Mouse (Mus musculus) T-helper 1 cell (primary cell): ENCODE data around the gene En1.

ENCODE experiments used
- in situ Hi-C: fragments of 300-600 bp; cut with MboI, MseI; formaldehyde crosslinking; loops from one replicate; pipeline ENCODE4 v1.15.1; 2025; ENCODE audit warnings: high pct_unique_total_duplicates

Gene En1

DNA sequence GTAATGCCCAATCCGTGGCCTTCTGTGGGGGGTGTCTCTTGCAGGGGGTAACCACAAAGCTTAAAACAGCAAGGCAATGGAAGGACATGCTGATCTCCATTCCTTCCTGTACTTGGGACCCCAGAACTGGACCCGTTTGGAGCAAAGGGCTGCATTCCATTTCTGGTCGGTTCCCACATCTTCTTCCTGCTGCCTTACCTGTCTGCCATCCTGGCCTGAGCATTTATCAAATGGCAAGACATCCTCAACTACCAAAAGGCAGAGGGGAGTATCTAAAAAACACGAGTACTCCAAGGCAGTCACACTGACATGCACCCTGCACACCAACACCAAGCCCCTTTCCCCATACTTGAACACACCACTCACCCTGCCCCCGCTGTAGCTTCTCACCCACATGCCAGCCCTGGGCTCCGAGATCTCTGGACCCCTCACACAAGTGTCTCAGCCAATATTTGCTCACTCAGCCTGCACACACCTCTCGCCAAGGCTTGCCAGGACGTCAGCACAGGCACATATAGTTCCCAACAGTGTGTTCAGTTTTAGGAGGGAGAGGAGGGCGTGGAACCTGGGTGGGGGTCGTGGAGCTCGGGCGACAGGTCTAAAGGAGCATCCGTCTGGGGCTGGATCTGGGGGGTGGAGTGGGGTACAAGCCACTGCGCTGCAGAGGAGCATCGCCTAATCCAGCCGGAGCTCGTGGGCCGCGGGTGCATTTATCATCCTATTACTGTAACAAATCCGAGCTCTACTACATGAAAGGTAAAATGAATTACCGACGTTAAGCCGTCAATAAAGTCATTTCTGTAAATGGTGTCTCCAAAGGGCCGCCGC lies 2.7 kb upstream of the En1 start:
- in situ Hi-C loops, result no loop called here

DNA sequence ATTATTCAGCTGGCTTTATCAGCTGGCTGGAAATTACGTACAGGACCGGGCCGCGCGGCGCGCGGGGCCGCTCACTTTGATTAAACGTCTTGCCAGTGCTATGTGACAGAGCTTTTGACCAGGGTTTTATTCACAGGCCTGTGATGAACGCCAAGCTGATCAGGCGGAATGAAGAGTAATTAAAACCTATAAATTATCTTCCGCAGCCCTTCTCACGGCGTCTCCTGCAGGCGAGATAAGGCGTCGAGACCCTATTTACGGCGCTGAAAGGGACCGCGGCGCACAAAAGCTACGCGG lies 2.1 kb upstream of the En1 start:
- in situ Hi-C loops, result no loop called here

DNA sequence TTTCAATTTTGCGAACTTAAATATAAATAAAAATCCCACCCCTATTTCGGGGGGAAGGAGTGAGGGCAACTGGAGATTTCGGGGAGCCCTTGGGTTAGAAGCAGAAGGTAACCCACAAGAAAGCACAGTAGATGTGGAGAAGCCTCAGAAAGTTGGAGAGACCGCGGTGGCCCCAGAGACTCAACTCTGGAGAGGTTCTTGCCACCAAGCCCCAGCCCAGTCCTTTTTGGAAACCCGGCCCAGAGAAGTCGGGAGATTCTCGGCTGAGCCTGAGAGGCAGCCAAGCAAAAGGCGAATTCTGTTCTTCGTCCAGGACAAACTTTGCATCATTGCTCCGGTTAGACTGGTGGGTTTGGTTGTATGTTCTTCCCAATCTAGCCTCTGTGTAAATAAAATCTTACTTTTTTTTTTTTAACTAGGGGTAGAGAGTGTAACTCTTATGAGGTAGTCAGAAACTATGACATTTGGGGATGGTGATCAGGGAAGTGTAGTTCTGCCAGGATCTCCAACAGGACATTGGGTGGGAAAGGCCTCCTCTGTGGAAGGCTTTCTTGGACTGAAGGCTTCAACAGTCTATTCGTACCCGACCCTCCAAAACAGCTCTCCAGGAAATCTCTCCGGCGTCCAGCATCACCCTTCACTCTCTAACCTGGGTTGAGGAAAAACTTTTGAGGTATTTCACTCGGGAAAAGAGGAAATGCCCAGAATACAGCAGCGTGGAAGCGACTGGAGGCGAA lies 1.5 kb upstream of the En1 start:
- in situ Hi-C loops, result no loop called here

DNA sequence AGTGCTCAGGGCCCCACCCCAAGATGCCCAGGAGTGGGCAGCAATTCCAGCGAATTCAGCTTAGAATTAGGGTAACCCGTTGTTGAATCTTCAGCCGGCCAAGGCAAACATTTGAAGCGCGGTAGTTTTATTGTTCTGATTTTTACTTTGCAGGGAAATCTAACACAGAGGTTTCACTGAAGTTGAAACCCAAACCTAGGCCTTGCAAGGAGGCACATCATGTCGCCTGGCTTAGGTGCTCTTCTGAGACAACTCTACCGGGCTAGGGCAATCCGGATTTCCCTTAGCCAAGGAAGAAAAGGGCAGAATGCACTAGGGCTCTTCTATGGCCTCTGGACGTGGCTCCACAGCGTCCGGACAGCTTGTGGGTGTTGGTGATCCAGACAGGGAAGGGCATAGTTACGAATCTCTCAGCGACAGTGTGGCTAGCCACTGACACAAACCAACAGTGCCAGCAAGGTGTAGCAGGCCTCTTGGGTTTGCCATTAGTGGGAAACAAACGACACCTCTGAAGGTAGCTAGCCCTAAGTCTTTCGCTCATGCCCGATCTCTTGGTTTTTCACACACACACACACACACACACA lies 873 bp upstream of the En1 start:
- in situ Hi-C loops, result no loop called here

DNA sequence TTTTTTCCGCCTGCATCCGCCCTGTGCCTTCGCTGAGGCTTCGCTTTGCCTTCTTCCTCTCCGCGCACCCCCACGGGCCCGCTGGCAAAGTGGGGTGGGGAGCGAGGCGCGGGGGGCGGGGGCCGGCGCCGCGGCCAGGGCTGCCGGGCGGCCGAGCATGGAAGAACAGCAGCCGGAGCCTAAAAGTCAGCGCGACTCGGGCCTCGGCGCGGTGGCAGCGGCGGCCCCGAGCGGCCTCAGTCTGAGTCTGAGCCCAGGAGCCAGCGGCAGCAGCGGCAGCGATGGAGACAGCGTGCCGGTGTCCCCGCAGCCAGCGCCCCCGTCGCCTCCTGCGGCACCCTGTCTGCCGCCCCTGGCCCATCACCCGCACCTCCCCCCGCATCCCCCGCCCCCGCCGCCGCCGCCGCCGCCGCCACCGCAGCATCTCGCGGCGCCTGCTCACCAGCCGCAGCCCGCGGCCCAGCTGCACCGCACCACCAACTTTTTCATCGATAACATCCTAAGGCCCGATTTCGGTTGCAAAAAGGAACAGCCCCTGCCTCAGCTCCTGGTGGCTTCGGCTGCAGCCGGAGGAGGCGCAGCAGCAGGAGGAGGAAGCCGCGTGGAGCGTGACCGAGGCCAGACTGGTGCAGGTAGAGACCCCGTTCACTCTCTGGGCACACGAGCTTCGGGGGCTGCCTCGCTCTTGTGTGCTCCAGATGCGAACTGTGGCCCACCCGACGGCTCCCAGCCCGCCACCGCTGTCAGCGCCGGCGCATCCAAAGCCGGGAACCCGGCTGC lies 848 bp downstream of the En1 start:
- in situ Hi-C loops, result no loop called here

DNA sequence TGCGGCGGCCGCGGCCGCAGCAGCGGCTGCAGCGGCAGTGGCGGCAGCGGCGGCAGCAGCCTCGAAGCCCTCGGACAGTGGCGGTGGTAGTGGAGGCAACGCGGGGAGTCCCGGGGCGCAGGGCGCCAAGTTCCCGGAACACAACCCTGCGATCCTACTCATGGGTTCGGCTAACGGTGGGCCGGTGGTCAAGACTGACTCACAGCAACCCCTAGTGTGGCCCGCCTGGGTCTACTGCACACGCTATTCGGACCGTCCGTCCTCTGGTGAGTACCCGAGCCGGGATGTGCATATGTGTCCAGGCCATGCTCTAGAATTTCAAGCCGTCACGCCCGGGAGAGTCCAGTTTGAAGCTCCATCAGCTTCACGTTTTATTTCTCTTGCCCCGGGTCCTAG lies 1.4 kb downstream of the En1 start:
- in situ Hi-C loops, result no loop called here

DNA sequence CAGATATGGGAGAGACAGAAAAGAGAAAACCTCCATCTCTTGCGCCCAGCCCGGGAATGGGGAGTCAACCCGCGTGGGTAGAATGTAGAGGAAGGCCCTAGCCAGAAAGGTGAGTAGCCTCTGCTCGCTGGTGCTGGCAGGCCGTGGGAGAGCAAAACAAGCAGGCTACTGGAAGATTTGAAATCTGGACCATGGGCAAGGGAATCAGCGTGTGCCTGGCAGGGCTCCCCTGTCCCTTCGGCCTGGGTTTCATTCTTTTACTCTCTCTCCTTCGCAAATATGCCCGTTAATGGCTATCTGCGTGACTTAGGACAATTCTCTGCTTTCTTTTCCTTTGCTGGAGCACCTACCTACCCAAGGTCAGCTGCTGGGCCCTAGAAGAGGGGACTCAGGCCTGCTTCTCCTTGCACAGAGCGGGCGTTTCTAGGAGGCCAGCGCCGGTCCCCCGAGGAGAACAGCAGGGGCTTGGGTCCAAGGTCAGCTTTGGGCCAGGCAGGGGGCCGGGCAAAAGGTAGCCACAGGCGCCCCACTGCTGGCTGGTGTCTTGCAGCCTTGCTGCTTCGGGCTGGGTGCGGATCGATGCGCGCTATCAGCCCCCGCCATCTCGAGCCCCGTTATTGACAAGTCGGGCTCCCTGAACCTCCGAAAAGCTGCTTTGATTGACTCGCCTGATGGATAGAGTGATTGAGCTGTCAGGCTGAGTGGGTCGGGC lies 2.4 kb downstream of the En1 start:
- in situ Hi-C loops, result no loop called here

DNA sequence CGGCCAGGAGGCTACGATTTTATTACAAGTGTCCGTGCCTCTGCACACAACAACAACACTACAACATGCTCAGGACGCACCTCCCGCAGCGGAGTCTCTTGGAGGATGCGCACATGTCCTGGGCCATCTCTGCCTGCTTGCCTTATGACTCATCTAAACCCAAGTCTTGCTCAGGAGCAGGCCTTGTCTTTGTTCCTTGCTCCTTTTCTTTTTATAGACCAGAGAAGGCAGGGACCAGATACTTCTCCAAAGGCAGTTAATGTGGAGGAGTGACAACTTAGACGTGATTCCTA lies 2.9 kb downstream of the En1 start:
- in situ Hi-C loops, result no loop called here

DNA sequence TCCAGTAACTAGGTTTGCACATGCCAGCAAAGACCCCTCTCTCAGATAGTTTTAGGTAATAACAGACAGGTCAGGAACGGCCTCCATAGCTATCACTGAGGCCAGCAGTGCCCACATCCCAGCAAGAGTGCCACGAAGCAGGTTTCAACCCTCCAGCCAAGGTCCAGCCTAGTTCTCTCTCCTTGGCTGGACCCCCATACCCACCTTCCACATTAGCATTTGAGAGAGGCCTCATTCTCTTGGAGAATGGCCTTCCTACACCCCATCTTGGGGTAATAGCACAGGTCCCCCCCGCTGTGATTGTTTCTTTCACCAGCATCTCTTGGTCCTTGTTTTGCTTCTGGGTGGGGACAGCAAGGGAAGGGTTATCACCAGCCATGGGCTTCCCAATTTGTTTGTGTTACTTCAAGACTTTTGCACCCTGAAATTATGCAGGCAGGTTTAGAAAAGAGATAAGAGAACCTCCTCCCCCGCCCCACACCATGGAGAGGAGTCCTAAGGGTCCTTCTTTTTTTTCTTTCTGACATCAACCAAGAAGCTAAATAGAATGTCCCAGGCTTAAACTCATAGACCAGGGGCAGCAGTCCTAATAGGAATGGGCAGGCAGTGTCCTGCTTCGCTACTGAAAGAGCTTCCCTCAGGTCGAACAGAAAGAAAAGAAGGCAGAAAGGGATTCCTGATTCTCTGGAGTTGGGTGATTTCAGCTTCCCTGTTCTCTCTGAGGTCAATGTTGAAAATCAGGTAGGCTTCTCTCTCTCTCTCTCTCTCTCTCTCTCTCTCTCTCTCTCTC lies 3.5 kb downstream of the En1 start:
- in situ Hi-C loops, result no loop called here

DNA sequence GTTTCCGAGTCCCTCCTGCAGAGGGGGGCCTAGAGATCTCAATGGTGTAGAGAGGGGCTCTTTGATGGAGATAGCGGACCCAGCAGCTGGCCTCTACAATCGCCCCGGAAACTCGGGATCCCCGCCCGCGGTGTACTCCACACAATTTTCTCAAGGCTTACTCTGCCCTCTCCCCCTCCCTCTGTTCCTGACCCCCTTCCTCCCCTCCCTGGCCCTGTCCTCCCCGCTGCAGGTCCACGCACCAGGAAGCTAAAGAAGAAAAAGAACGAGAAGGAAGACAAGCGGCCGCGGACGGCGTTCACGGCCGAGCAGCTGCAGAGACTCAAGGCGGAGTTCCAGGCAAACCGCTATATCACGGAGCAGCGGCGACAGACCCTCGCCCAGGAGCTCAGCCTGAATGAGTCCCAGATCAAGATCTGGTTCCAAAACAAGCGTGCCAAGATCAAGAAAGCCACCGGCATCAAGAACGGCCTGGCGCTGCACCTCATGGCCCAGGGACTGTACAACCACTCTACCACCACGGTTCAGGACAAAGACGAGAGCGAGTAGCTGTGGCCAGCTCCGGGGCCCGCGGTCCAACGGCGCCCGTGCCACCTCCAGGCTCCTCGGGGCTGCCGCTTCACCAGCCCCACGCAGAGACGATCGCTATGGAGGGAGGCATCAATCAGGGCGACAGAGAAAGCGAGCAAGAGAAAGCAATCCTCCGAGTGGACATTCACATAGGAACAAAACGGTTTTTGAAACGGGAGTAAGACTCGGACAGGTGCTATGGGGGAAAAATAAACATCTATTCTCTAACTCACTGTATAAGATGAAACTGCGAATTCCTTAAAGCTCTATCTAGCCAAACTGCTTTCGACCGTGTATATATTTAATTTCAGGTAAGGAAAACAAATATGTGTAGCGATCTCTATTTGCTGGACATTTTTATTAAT lies 4.7 kb downstream of the En1 start:
- in situ Hi-C loops, result no loop called here

DNA sequence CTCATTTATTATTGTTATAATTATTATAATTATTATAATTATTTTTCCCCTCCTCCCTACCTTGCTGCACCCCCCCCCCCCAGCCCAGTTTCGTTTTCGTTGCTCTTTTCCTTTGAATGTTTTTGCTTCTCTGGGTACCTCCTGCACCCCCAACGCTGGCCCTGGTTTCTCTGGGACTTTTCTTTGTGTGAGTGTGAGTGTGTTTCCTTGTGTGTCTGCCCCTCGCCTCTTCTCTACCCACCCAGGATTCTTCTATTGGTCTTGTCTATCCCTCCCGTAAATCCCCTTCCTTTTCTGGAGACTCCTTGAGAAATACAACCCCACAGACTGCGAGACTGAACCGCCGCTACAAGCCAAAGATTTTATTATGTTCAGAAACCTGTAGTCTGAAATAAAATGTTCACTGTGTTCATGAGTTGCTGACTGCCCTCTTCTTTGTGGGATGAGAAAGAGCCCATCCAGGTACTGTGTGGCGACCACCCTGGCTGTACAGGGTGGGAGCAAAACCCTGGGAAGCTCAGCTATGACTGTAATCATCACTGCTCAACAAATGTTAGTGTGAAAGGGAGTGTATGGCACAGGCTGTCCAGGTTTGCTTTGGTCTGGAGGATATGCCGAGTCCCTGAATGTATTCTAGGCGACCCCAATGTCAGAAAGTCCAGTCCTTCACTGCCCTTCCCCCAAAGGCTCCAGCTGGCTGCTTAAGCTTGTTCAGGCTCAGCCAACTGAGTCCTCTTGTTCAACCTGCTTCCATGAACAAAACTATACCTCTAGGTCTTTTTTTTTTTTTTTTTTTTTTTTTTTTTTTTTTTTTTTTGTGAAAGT lies 5.6 kb downstream of the En1 start:
- in situ Hi-C loops, result no loop called here

DNA sequence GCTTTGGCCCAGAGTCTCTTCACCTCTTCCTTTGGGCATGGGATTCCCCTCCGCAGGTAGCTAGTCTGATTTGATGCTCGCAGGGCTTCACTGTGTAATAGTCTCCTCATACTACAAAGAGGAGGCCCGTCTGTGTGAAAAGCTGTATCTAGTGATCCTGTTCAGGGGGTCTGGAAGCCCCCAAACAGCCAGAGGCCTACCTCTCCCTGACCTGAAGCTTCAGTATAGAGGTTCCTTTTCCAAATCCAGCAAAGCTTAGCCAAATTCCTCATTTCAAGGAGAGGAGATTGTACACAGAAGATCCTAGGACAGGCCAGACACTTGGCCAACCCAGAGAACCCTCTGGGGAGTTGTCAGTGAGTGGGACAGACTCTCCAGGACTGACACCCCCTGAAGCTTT lies 6.2 kb downstream of the En1 start:
- in situ Hi-C loops, result no loop called here

DNA sequence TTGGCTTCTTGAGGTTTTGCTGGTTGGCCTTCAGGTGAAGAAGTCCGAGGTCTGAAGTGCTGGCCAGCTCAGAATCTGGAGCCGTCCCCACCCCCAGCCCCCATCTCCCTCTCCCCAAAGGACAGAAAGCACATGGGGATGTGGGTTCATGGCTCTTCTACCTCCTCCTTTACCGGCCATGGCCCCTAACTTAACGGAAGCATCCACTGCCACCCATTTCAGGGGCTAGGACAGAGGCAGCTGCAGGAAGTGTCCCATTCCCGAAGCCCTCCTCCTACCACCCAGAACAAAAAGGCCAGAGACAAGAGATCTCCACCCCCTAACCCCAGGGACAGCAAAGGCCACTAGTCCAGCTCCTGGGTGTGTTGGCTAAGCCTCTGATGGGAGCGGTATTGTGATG lies 7.4 kb downstream of the En1 start:
- in situ Hi-C loops, result no loop called here

DNA sequence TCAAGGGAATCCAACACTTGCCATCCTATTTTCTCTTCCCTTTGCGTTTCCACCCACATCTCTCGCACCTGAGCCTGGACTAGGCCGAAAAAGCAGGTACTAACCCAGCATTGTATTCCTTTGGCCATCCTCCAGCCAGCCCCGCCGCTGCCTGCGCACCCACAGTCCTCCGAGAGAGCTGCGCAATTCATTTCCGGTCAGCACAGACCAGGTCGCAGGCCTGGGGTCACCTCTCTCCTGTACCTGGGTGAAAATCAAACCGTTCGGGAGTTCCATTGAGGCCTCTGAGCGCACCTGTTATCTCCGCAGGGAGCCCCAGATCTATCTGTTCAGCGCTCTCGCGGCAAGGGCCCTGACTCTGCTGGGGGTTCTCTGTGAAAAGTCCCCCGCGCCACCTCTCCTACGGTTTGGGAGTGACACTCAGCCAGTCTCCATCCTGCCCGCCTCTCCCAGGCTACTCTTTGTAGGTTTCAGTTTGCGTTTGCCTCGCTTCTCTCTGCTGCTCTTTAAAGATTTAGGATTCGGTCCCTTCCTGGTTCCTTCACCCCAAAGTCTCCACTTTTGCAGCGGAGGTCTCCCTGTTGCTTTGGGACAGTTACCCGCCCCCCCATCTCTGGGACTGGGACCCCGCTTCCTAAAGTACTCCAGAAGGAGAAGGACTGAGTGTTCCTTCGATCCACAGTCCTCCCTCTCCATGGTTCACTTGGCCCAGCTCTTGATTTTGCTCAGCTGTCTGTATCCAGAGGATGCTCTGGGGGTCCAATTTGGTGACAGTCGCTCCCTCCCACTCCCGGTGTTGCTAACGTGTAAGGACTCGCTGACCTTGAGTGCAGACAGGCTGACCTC lies 11.5 kb downstream of the En1 start:
- in situ Hi-C loops, result no loop called here

DNA sequence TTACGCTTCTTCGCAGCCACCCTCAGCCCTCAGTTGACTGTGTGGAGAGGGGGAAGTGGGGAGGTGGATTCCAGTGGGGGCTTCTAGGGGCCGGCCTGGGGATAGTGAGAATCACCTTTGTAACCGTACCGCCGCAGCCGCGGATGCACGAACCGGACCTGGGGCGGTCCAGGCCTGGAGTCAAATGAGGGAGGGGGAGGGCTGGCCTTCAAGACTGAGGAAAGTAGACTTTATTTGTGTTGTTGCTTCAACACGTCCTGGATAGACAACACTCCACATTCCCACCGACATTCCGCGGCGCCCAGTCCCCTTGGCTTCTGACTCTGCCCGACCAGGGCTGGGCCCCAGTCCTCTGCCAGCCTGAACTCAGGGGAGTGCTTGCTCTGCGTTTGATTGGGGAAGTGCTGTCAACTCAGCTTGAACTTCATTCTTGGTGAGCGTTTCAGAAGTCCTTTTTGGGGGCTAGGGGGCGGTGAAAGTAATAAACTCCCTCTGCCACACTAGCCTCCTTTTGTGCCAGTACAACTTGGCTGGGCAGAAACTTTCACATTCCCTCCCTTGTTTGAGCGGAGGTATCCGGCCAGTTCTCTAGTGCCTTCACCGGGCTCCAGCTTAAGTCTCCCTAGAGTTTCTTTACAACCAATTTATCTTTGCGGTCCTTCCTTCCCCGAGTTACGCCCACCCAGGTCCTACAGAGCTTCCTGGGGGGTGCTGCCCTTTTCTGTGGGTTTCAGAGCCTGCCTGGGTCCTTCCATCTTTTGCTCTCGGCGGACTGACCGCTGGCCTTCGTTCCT lies 12.3 kb downstream of the En1 start:
- in situ Hi-C loops, result no loop called here

DNA sequence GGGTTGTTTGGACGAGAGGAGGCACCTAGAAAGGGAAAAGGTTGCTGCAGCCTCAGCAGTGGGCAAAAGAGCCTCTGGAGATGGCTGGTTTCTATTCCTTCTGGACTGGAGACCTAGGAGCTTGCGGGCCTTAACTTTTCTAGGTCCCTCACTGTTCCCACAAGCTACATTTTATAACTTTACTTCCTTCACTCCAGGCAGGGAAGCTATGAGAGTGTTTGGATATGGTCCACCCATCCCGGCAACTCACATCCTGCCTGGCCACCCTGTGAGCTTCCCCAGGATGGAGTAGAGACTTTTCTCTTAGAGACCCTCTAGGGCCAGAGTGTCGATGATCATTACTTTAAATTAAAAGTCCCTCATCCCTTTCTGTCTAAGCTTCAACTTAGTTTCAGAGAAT lies 13.3 kb downstream of the En1 start:
- in situ Hi-C loops, result no loop called here

DNA sequence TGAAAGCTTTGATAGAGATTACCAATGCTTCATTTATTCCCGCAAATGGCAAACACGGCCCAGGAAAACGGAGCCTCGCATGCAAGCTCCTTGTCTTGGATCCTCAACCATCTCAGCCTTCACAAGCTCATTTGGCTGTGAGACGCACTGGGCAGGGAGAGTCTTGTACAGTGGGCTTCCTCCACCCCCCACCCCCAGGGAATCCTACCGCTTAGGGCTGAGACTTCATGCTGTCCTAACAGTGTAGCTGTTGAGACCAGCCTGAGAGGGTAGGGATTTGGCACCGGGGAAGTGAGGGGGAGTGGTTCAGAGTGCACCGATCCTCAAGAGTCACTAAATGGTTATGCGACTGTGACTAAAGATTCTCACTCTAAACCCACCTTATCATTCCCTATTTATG lies 13.7 kb downstream of the En1 start:
- in situ Hi-C loops, result no loop called here
